Mouse (Mus musculus): ENCODE results near the gene Sstr3.

The Sstr3 gene

DNA sequence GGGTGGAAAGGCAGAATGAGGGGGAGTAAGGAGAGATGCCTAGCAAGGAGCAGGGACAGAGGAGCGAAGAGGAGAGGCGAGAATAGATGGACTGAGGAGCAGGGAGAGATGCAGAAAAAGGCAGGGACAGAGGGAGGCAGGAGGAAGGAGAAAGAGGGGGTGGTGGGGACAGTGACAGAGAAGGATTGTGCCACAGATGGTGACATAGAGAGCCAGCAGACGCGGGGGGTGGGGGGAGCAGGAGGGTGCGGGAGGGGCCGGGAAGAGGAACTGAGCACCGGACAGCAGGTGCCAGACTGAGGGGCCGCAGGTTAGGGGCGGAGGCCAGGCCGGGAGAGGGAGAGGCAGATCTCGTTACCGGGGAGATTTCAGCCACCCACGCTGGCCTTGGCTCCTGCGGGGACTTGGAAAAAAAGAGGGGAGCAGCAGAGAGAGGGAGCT lies at the start of gene Sstr3:
Gene Sstr3, minus strand, starts transcription at position 125 of the 441 bp plus-strand sequence.
- no peak for DNase-seq (ENCODE audit: low spot score in 2 of 2)

DNA sequence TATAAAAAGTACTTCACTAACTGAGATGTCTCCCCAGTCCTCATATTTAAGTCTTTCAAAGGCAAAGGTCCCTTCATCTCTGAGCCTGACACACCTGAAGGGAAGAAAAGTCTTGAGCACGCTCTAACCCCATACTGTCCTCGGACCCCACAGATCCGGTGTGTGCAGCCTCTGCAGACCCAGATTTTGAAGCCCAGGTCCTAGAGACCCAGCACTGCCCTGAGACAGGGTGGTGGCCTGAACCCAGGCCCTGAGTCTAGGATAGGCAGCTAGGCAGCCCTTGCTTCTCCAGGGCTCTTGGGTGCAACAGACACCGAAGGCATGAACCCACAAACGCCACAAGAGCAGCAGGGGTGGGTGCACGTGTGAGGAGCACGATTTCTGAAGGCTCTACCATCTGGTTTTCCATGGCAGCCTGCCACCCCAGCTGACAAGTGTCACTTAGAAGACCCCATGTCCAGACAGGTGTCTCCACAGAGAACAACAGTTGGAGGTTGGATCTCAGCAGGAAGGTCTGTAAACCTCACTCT lies 49.5 kb upstream of the Sstr3 start:
- no peak for DNase-seq (ENCODE audit: low spot score in 2 of 2)

DNA sequence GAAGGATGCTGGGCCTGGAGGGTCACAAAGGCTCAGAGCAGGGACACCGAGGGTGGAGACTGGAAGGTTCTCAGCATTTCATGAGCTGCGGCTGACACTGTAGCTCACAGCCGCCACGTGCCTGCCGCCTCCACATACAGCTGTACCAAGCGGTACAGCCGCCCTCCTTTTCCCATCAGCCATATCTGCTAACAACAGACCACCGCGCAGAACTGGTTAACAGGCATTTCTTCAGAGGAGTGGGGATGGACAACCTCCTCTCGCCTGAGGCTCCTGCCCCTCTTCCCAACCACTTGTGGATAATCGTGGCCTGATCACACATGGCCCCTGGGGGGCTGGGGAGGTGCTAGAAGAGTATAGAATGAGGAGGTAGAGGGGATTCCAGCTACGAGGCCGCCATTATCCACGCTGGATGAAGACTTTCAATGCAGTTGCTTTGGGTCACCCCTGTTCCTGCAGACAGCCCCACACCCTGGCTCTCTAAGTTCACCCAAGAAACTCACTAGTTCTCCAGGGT lies 48.0 kb upstream of the Sstr3 start:
- no peak for DNase-seq (ENCODE audit: low spot score in 2 of 2)

DNA sequence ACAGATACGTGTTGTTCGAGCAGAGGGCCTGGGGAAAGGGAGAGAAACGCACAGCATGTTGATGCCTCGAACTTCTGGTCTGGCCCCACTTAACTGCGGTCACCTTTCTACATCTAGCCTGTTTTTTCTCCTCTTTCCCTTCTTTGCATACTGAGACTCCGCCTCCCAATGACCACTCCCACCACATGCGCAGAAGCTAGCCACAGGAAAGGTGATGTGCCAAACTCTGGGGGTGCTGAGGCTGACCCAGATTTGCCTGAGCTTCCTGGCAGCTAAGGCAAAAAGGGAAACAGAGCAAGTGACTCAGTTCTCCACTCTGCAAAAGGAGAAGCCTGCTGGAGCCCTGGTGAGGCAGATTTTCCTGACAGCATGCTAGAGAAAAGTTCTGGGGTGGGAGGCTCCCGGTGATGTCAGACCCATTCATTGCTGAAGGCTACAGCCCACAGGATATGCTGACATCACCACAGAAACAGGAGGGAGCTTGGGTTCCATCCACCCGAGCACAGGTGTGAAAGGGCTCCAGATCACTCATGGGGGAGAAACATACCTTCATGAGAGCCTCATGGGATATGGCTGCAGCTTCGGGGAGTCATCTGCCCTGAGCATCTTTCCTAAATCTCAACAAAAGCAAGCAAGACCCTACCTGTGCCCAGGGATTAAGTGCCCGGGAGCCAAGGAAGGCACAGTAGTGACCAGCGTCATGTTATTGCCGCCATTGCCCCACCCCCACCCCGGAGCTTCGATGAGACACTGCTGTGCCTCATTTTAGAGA lies 47.4 kb upstream of the Sstr3 start:
- DNase-seq (ENCODE audit: low spot score in 2 of 2), result no peak

DNA sequence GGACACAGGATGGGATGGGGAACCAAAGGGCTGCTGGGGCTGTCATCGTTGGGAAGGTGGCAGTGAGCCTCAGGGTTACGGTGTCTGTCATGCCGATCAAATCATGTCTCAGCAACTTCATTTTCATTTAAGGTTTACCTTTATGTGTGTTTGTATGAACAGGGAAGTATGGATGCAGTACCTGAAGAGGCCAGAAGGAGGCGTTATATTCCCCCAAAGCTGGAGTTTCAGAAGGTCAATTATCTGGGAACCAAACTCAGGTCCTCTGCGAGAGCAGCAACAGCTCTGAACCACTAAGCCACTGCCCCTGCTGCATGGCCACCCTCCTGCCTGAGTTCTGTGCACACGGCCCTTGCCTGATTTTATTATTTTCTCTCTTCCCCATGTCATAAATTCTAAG lies 46.3 kb upstream of the Sstr3 start:
- DNase-seq (ENCODE audit: low spot score in 2 of 2), result no peak

DNA sequence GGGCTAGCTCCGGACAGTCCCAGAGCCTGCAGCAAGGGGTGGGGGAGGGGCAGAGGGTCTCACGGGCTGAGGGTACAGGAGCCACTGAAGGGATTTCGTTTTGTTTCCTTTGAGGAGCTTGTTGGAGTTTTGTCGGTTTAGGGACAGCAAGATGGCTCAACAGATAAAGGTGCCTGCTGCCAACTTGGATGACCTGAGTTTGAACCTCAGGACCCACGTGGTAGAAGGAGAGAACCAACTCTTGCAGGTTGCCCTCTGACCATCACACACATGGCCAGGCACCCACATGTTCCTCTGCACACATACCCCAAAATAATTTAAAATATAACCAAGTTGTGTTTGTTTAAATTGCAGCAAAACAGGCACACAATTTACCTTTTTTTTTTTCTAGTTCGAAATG lies 45.5 kb upstream of the Sstr3 start:
- DNase-seq (ENCODE audit: low spot score in 2 of 2), result no peak

DNA sequence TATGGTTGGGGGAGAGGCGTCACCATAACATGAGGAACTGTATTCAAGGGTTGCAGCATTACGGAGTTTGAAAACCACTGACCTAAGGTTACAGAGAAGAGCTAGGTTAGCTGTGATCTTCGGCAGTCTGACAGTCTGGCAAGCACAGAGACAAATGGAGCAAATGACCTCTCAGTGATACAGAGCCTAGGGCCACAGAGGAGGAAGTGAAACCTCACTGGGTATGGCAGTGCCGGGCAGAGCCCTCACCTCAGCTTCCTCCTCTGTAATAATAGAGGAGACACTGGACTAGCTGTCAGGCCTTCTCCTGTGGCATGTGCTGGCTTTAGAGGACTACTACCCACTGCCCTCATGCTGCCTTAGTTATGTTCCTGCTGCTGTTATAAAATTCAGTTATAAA lies 44.4 kb upstream of the Sstr3 start:
- DNase-seq (ENCODE audit: low spot score in 2 of 2), result no peak

DNA sequence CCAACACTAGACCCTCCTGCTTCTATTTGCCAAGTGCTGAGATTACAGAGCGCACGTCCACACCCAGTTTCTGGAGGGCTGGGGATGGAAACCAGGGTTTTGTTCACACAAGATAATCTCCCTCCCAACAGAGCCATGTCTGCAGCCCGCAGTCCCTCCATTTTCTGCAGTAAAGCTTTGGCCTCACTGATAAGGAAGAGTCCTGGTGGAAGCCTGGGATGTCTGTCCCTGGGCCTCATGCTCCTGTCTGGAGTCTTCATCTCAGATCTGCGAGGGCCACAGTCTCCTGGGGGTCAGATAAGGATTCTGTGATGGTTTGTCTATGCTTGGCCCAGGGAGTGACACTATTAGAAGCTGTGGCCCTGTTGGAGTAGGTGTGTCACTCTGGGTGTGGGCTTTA lies 43.6 kb upstream of the Sstr3 start:
- no peak for DNase-seq (ENCODE audit: low spot score in 2 of 2)

DNA sequence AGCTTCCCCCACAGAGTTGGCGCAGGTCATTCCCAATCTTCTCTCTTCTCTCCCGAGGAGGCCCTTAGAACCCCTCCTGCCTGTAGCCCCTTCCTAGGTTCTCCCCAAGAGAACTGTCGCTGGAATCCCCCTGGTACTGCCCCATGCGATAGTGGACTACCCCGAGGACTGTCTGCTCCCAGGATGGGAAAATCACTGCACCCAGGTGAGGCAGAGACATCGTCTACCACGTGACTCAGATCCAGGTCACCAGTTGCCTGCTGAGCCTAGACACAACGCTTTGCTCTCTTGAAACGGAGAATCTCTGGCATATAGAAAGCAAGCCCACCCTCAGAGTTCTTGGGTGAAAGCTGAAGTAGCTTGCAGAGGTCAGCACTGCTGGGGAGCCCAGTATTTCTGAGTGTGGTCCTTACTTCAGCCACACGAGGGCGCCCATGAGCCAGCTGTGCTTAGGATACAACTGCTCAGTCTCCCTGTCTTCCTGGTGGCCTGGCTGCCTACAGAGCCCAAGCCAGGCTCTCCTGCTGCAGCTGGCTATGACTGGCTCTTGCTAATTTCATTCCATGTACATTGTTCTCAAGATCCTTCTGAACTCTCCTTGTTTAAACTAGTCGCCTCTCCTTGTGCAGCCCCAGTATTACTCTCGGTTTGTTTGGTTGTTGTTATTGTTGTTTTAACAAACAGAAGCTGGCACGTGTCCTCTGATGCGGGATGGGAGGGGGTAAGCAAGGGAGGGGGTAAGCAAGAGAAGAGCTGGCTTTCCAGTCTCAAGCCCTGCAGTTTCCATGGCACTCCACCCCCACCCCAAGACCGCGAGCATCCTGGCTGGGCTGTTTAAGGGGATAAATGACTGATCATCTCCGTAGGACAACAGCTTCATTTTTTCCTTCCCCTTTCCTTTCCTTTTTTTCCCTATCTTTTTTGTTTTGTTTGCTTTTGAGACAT lies 42.8 kb upstream of the Sstr3 start:
- peak; percentile 67 to 85 for DNase-seq (ENCODE audit: low spot score in 2 of 2)

DNA sequence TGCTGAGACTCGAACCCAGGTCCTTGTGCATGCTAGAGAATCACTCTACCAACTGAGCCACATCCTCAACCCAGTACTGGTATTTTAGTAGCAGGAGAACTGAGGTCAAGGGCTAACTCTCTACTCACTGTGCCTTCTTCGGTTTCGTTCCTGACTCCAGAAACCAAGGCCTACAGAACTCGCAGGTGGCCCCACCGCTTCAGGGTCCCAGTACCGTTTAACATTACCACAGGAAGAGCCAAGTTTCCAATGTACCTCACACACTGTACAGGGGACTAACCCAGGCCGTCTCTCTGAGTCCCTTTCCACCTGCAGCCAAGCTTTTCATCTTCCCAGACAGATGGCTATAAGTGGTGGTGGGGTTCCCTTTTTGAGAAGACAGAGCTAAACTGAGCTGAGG lies 40.9 kb upstream of the Sstr3 start:
- DNase-seq (ENCODE audit: low spot score in 2 of 2), result no peak

DNA sequence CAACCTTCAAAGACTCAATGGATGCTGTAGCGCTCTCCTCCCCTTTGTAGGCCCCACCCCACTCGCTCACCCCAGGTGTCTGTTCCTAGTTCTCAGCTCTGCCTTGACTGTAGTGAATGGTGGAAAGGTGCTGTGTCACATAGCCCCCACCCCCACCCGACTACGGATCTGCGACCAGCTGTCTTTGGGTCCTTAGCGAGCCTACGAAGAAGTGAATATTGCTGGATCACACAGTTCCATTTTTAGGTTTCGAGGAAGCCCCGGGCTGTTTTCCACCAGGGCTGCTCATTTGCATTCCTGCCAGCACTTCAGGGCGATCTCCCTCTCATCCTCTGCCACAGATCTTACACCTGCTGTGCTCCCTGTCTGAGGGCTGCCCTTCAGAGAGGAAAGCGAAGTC lies 38.9 kb upstream of the Sstr3 start:
- no peak for DNase-seq (ENCODE audit: low spot score in 2 of 2)

DNA sequence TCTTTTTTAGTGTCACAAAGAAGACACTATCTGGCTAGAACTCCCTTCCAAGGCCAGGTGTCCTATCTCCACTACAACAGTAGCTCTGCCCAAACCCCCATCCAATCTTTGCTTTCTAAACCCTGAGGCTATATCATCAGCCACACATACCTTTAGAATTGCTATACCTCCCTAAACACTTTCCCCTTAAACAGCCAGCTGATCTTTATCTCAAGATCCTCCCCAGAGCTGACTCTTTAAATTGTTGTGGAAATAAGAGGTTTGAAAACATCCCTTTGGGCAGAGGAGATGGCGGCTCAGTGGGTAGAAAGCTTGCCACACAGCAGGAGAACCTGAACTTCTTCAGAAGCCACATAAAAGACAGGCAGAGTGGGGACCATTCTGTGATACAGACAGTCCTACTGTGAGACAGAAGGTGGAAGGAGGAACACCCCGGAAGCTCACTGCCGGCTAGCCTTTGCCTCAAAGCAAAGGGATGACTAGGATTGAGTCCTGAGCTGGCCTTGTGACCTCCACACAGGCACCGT lies 31.9 kb upstream of the Sstr3 start:
- no peak for DNase-seq (ENCODE audit: low spot score in 2 of 2)

DNA sequence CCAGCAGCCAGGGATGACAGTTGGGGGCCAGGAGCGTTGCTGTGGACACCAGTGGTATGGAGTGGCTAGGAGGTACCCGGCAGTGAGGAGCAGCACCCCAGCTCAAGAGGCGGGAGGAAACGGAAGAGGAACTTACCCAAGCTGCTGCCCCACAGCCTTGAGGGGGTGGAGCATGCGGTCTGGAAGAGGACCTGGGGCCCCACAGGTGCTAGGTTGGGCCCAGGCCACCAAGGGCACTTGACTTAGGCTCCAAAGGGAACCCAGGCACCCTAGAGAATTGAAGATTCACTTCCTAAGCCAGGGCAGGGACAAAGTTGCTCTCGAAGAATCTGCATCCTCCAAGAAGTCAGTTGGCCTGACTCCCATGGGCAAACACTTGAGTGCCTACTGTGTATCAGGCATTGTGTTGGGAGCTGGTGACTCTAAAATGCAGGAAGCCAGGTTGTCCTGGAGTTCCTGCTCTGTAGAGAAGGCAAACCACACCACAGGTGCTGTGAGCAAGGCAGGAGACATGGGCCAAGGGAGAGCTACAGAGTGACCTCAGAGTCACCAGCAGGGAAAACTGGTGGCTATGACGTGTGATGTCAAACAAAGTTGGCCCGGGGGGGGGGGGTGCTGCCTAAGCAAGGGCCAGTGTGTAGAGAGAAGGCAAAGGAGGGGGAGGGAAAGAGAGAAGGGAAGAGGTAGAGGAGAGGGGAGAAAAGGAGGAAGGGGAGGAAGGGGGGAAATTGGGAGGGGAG lies 28.3 kb upstream of the Sstr3 start, which contains the start of gene Rac2:
Gene Rac2, minus strand, starts transcription at position 126 of the 740 bp plus-strand sequence.
- peak; percentile 69 to 74 for DNase-seq (ENCODE audit: low spot score in 2 of 2)

DNA sequence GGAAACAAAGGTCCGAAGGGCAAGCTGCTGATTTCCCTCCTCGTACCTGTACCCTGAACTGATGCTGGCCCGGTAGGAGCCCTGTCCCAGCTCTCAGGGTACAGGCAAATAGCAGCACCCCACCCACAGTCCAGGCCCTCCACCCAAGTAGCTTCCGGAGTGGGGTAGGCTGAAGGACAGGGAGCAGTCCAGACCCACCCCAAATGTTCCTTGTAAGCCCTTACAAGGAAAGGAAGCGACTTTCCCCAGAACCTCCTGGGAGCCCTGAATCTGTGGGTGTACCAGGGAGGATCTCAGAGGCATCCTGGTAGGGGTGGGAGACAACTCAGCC lies 27.8 kb upstream of the Sstr3 start:
- no peak for DNase-seq (ENCODE audit: low spot score in 2 of 2)

DNA sequence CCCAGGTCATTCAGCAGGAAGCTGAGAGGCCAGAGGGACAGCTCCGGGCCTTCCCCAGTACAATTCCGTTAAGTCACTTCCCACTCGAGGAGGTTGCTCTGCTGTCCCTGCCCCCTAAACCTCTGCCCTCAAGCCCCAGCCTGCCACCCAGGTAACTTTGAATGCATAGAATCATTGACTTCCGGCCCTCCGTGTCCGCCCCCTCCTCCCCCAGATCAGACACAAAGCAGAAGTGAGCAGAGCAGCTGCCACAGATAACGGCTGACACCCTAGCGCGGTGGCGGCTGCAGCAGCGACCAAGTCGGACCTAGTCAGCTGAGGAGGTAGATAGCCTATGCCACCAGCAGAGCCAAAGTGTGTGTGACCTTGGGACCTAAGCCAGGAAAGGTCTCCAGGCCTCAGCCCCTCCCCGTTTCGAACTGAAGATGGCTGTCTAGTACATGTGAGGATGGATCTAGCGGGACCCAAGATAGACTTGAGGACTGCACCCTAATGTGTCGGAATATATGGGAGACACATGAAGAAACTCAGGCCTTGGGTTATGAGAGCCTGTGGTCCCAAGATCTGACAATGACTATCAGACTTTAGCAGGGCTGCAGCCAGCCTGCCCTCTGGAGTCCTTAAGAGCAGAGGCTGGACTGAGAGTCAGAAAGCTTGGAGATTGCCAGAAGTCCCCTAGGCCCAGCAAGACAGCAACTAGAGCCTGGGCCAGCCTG lies 27.2 kb upstream of the Sstr3 start:
- peak; percentile 83 for DNase-seq (ENCODE audit: low spot score in 2 of 2)

DNA sequence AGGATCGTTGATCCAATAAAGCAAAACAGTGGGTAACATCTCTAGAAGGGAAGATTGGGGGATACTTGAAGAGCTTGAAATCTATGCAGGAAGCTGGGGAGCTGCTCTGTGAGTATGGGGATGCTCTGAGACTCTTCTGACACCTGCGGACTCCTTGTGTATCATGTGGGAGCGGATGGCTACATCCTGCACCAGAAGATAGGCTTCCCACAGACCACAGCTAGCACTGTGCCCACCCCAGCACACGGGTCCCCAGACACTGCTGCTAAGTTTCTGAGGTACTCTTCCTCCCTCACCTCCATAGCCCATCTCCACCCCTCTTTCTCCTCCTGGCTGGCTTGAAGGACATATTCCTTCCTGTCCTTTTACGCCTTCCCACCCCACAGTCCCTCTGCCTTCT lies 25.7 kb upstream of the Sstr3 start:
- DNase-seq (ENCODE audit: low spot score in 2 of 2), result peak; percentile 52 to 63

DNA sequence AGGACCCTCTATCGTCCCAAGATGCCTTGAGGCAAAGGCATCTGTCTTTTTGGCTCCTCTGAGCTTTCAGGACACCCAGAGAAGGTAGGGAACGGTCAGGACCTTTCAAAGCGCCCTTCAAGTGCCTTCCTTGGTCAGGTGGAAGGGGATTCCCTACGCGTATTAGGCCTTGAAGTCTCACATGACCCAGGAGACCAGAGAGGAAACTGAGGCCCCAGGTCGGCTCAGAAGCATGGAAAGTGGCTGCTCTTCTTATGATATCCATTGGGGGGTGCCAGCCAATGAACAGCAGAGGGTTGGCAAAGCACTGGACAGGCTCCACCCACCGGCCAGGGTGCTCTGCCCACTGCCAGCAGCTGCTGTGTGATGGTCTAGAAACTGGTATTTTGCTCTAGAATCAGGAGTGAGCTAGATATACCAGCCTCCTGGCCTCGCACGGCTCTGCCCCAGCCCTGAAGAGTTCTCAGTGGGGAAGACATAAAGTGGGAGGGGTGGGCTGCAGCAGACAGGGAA lies 23.2 kb upstream of the Sstr3 start:
- no peak for DNase-seq (ENCODE audit: low spot score in 2 of 2)

DNA sequence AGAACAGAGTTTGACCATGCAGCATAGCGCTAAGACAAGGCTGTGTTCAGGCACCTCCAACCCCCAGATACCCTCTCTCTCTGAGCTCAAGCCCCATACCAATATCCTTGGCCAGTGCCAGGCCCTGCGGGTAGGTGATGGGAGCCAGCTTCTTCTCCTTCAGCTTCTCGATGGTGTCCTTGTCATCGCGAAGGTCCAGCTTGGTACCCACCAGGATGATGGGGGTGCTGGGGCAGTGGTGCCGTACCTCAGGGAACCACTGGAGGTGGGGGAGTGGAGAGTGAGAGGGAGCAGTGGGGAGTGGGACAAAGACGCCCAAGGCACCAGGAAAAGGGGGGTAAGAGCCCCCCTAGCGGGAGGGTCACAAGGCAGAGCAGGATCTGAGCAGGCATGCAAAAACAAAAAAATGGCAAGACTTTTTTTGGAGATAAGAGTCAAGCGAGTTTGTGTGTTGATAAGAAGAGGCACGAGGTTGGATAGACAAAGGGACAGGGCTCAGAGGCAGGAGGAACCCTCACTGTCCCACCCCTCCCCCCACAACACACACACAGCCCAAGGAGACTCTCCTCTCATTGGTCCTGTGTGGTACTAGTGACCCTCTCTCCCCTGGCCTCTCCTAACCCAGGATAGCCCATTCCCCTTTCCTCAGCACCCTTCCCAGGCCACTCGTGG lies 20.4 kb upstream of the Sstr3 start:
- DNase-seq (ENCODE audit: low spot score in 2 of 2), result no peak

DNA sequence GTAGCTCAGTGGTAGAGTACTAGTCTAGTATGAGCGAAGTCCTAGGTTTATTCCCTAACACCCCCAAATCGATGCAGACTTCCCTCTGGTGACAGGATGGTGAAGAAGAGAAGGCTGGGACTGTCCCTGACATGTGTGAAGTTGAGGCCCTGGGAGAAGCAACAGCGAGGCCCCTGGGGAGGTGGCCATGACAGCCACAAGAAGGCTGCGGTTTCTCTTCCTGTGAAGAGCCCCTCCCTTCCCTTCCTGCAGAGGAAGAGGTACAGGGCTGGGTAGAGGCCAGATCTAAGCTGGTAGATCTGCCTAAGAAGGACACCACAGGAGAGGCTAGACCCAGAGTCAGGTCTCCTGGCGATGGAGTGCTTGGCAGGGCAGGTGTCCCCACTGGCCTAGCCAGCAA lies 19.5 kb upstream of the Sstr3 start:
- peak; percentile 70 to 74 for DNase-seq (ENCODE audit: low spot score in 2 of 2)

DNA sequence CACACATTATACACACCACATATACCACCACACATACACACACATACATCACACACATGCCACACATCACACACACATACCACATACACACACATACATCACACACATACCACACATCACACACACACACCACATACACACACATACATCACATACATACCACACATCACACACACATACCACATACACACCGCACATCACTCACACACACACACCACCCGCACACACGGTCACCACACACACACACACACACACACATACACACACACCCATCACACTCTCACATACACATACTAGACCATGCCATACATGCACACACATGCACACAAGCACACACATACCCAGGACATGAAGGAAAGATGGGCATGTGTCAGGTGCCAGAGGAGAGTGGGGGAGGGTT lies 18.9 kb upstream of the Sstr3 start:
- DNase-seq (ENCODE audit: low spot score in 2 of 2), result no peak

All from thymus, postnatal 10 days (tissue).